Mouse (Mus musculus): ENCODE measurements around the gene Tmem136. TPM values are rescaled to one million over a fixed set of nuclear protein-coding genes. Genes with fewer than 3 reads are reported as not detected.
"Not testable (repeated sequence)": the region's sequence is repeated elsewhere in the genome, so short reads cannot be mapped to it uniquely, and the experiment has no call there.

Tmem136 gene
- 10 to 100 TPM; 17.2 to 18.4 TPM for total RNA-seq (2021)

GRCm38 (mm10) chr9:43116134-43116996 lies at the start of gene Tmem136:
Tmem136 (minus strand) TSS chr9:43116570.
- intact Hi-C loops (cut with DNase I): no loop called here
- peak; percentile 72 for DNase-seq

DNA sequence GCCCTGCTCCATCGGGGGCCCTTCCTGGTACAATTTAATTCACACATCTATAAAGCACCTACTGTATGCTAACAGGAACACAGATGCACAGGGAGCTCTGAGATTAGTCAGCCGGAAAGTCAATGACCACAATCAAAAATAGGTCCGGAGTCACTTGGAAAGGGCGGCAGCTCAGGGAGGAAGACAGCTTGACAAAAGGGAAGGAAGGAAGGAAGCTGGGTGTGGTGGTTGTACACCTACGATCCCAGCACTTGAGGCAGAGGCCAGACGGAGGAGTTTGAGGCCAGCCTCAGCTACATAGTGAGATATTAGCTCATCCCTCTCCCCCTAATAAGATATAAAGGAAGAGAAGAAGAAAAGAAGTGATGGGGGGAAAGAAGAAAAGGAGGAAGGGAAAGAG lies 39.6 kb upstream of the Tmem136 start:
- no peak for DNase-seq
- intact Hi-C loops (cut with DNase I): no loop called here

DNA sequence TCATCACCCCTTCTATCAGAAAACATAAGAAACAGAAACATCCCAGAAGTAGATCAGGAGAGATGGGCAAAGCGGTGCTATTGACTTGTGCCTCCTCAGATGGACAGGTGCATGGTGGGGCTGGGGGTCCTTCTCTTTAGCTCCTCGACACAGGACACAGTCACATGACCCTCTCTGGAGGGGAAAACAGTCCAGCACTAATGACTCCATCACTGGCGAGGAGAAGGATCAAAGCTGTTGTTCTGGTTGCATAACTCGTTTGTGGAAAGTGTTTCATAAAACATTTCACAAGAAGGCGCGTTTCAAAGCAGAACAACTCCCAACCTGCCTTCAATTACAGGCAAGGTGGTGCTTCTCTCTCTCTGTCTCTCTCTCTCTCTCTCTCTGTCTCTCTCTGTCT lies 35.4 kb upstream of the Tmem136 start:
- DNase-seq: no peak
- intact Hi-C loops (cut with DNase I): no loop called here

- no peak for DNase-seq
- intact Hi-C loops (cut with DNase I): no loop called here
Measured at GRCm38 (mm10) chr9:43150957-43151356, 34.6 kb upstream of the Tmem136 start.

DNA sequence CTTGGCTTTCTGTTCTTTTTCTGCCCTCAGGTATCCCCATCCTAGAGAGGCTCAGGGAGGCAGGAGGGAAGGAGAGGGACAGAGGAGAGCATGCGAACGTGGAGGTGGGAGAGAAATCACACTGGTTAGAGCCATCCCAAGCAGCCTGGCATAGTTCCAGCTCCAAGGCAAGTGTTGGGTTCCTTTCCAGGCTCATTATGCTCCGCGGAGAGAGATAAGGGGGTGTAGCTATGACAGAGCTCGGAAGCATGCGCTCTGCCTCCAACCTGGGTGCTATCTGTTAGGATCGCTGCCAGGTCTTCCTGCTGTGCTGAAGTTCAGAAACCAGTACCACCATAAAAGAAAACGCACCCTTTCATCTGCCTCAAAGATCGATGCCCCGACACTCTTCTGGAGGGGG lies 33.7 kb upstream of the Tmem136 start:
- intact Hi-C loops (cut with DNase I): no loop called here
- DNase-seq: peak; percentile 41

GRCm38 (mm10) chr9:43149498-43149897 lies 33.1 kb upstream of the Tmem136 start:
- intact Hi-C loops (cut with DNase I): no loop called here

GRCm38 (mm10) chr9:43145196-43145595 lies 28.8 kb upstream of the Tmem136 start:
- intact Hi-C loops (cut with DNase I): no loop called here
- no peak for DNase-seq

More at GRCm38 (mm10) chr9:43149498-43149897, 33.1 kb upstream of the Tmem136 start:
- no peak for DNase-seq

DNA sequence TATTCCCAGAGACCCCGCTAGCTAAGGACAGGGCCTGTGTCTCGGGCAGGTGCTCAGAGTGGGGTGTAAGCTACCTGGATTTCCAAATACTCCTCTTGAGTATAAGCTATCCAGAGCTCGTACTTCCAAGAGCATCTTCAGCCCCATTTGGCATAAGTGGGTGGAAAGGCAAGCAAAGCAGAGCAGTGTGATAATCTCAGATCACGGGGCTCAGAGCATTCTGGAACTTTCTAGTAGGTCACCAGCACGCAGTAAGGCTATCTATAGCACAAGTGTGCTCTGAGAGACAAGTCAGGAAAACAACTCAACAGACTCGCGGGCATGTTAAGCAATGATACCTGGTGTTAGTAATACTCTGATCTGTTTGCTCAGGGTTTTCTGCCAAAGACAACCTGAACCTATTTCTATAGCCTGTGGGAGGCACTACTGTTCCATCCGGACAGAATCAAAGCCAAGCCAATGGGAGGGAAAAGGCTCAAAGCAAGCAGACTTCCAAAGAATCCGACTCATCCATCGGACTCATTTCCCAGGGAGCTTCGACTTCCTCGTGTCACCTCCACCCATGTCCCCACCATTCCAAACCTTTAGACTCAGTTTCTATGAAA lies 27.9 kb upstream of the Tmem136 start:
- intact Hi-C loops (cut with DNase I): loop anchor here (5.0 kb wide), 1 partner anchor 138 kb away; no protein-coding TSS in a partner anchor
- DNase-seq: no peak

GRCm38 (mm10) chr9:43141839-43142238 lies 25.5 kb upstream of the Tmem136 start:
- DNase-seq: peak; percentile 74
- intact Hi-C loops (cut with DNase I): loop anchor here (2.0 to 5.0 kb wide), 2 partner anchors 69 to 140 kb away; partner anchors contain the start of gene Pou2f3

DNA sequence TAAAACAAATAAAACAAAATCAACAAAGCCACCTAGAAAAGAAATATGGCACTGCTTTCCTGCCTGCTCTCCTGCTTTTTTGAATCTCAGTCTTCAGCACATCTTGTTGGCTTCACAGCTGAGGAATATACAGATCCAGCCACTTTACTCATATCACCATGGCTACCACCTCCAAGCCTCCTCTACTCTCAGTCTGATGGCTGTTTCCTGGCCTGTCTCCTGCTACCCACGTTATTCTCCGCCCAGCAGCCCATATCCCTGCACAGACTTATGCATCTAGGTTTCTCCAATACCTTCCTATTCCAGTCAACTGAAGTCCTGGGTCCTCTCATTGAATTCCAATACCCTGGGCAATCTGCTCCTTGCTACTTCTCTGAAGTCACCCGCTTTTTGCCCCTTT lies 17.2 kb upstream of the Tmem136 start:
- intact Hi-C loops (cut with DNase I): no loop called here
- DNase-seq: no peak

GRCm38 (mm10) chr9:43132380-43132779 lies 16.0 kb upstream of the Tmem136 start:
- DNase-seq: no peak
- intact Hi-C loops (cut with DNase I): no loop called here

- no peak for DNase-seq
- intact Hi-C loops (cut with DNase I): no loop called here
Measured at GRCm38 (mm10) chr9:43131940-43132339, 15.6 kb upstream of the Tmem136 start.

DNA sequence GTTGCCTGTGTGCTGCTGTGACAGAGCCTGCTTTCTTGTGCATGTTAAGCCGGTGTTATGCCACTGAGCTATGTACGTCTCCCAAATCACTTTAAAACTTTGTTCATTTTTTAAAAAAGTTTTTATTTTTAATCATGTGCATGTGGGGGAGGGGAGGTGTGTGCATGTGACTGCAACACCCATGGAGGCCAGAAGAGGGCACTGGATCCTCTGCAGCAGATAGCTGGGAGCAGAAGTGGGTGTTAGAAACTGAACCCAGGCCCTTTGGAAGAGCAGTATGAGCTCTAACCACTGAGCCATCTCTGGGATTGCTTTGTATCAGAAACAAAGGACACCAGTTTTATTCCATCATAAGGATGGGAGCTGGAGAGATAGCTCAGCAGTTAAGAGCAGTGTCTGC lies 14.3 kb upstream of the Tmem136 start:
- intact Hi-C loops (cut with DNase I): no loop called here

GRCm38 (mm10) chr9:43127101-43127787 lies 10.9 kb upstream of the Tmem136 start:
- peak; percentile 27 for DNase-seq
- intact Hi-C loops (cut with DNase I): no loop called here

More for the DNA sequence above, 14.3 kb upstream of the Tmem136 start:
- no peak for DNase-seq

DNA sequence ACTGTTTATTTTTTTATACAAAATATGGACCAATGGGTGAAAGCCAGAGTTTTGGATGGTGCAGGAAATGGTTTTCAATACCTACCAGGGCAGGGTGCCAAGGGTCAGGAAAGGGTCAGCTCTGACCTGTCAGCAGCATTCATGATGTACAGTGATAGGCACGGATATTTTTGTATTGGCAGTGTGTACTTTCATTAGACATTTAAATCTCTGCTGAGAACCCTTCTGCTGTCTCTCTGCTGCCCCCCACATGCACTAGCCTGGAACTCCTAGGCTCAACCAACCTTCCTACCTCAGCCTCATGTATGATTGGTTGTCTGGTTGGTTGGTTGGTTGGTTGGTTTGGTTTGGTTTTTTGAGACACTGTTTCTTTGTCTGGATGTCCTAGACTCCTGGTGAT lies 6.0 kb upstream of the Tmem136 start:
- intact Hi-C loops (cut with DNase I): no loop called here
- DNase-seq: no peak

DNA sequence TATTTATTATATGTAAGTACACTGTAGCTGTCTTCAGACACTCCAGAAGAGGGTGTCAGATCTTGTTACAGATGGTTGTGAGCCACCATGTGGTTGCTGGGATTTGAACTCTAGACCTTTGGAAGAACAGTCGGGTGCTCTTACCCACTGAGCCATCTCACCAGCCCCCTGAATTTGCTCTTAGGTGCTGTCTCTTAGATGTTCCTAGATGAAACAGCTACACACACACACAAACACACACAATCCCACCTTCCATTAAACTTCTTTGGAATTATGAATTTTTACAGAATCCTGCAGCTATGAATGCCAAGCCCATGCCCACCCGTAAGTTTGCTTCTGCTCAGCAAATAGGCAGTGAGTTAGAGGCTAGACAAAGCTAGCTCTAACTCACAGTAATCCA lies 5.6 kb upstream of the Tmem136 start:
- DNase-seq; intact Hi-C loops (cut with DNase I): not testable (repeated sequence)

DNA sequence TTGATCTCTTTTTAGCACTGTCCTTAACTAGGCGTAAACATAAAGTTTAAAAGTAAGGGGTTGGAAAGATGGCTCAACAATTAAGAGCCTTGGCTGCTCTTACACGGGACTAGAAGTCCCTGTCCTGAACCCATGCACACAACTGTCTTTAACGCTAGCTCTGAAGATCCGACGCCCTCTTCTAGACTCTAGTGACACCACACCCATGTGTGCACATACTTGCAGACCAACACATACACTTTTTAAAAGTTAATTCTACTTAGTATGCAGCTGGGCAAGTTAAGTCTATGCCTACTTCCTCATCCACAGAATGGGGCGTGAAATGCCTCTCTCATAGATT lies 597 bp upstream of the Tmem136 start:
- no peak for DNase-seq
- intact Hi-C loops (cut with DNase I): no loop called here

DNA sequence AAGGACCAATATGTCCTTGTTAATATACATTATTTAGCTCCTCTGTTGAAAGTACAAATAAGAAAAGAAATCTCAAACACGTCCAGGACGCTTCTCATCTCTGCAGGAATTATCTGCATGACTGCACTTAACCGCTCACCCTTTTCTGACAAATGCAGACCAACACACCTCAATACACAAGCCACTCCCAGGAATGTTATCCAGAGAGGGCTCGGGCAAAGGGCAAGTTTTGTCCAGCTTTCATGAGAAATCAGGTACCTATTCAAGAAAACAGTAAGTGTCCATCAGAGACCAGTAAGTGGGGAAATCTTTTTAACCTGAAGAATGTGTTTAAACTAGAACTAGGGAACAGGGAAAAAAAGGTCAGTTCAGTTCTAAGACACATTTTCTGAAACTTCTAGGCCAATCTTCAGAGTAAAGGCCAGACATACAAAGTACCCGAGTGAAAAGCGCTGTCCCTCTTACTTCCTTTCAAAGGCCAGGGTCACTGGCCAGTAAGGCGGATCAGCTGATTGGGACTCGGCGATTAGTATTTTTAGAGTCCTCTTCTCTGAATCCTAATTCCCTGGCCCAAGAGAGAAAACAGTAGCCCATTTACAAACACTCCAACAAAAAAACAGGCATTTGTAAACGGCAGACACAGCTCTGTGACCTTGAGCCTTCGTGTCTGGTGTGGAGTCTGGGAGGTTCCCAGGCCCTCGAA lies 788 bp downstream of the Tmem136 start:
- DNase-seq: no peak
- intact Hi-C loops (cut with DNase I): no loop called here

DNA sequence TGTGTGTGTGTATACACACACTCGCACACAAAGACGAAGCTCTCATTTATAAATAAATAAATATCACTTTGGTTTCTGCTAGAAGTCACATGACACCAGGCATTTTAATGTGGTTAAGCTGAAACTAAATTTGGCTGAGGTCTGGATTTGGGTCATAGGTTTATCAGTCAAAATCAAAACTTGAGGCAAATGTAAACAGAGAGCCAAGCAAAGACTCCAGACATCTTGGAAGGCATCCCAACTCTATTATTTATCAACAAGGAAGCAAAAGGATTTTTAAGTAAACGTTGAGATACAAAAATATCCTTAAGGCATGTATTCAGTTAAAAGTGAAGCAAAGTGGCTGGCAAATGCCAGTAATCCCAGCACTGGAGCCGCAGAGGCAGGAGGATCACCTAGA lies 1.5 kb downstream of the Tmem136 start:
- intact Hi-C loops (cut with DNase I): no loop called here
- no peak for DNase-seq

GRCm38 (mm10) chr9:43110286-43110980 lies 5.9 kb downstream of the Tmem136 start:
- no peak for DNase-seq
- intact Hi-C loops (cut with DNase I): no loop called here

All from left cerebral cortex, postnatal 4 days (tissue).